In the genomic region with DNA sequence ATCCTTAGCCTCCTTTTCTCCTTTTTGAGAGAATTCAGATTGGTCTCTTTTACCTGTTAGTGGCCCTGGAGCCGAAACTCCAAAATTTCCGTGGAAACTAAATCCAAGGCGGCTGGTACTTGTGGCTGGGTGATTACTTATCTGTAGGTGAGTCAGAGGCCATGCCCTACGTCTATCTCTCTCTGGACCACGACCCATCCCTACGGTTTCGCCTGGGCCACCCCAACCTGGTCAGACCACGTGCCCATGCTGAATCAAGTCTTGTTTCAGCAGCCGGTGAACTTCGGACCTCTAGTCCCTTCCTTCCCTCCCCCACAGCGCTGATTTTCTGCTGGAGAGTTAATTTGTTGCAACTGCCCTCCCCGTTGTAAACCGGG, we compare ENCODE assay signal across 7 mouse cellular contexts. TPM values are rescaled to one million over a fixed set of nuclear protein-coding genes. Genes with fewer than 3 reads are reported as not detected.
A peak's percentile ranks its signal among the peaks of the same experiment; 100 is the strongest.
DNase-seq lines count a peak whose midpoint lies in the region; ATAC-seq and TF ChIP-seq lines count a peak whose summit lies in the region.

No protein-coding gene starts in this region.

- ATAC-seq in kidney, embryonic 14.5 days (ENCODE audit: low FRiP score, low TSS enrichment) = peak; percentile 26
- ATAC-seq in lung, embryonic 16.5 days (ENCODE audit: low read depth) = no peak
- ATAC-seq in stomach, embryonic 14.5 days (ENCODE audit: insufficient number of reproducible peaks, insufficient read depth, low FRiP score, low read depth) = no peak

- TF ChIP-seq EP300 in heart, adult 2 months (IDR thresholded peaks at IDR 0.05; ENCODE audit: insufficient read depth, low read depth, low read length) = no peak

- H3K4me2 ChIP-seq in kidney, embryonic 14.5 days (replicated peaks; ENCODE audit: low read depth, low read length) = peak overlapping the region; percentile 82
- peak overlapping the region; percentile 88 for H3K4me2 ChIP-seq in lung, embryonic 16.5 days (ENCODE audit: low read depth, low read length)
- peak overlapping the region; percentile 86 for H3K4me2 ChIP-seq in stomach, embryonic 14.5 days (replicated peaks; ENCODE audit: low read depth, low read length)

- no peak for DNase-seq in ES-E14 (ENCODE audit: low read depth, low spot score)
- DNase-seq in adrenal gland, postnatal 14 days = peak; percentile 45
- peak; percentile 5 to 27 for DNase-seq in heart, adult 2 months
- DNase-seq in natural killer cell, adult 2 months (ENCODE audit: low spot score in 2 of 2) = no peak

- peak overlapping the region; percentile 92 for H3K9ac ChIP-seq in ES-E14 (ENCODE audit: insufficient read depth, low read depth, low read length, poor library complexity, severe bottlenecking)
- peak overlapping the region; percentile 85 for H3K9ac ChIP-seq in heart, adult 2 months (ENCODE audit: low read depth, low read length)
- peak overlapping the region; percentile 91 for H3K9ac ChIP-seq in kidney, embryonic 14.5 days (ENCODE audit: low read depth, low read length)
- H3K9ac ChIP-seq in lung, embryonic 16.5 days (ENCODE audit: low read length) = peak overlapping the region; percentile 89
- H3K9ac ChIP-seq in stomach, embryonic 14.5 days (replicated peaks; ENCODE audit: low read depth, low read length) = peak overlapping the region; percentile 83

- peak overlapping the region; percentile 84 to 97 for H3K4me3 ChIP-seq in ES-E14 (ENCODE audit: insufficient read depth in 1 of 2, low read depth in 1 of 2, low read length in 2 of 2, poor library complexity in 1 of 2, severe bottlenecking in 1 of 2)
- H3K4me3 ChIP-seq in heart, adult 2 months = peak overlapping the region; percentile 60
- H3K4me3 ChIP-seq in kidney, embryonic 14.5 days (ENCODE audit: low read length) = peak overlapping the region; percentile 87
- peak overlapping the region; percentile 89 for H3K4me3 ChIP-seq in lung, embryonic 16.5 days (ENCODE audit: low read length)
- peak overlapping the region; percentile 85 for H3K4me3 ChIP-seq in stomach, embryonic 14.5 days (ENCODE audit: low read depth, low read length)

- no peak overlapping the region for H3K27ac ChIP-seq in ES-E14 (ENCODE audit: insufficient read depth, low read depth, low read length, poor library complexity, severe bottlenecking)
- peak overlapping the region; percentile 62 for H3K27ac ChIP-seq in heart, adult 2 months
- H3K27ac ChIP-seq in kidney, embryonic 14.5 days (ENCODE audit: low read depth, low read length) = peak overlapping the region; percentile 86; the same call in 1 of the 2 replicates
- peak overlapping the region; percentile 88 for H3K27ac ChIP-seq in lung, embryonic 16.5 days (ENCODE audit: low read length)
- H3K27ac ChIP-seq in stomach, embryonic 14.5 days (ENCODE audit: low read length) = peak overlapping the region; percentile 87

- no peaks in the 10 kb centered on the region for H3K79me2 ChIP-seq in heart, adult 2 months (replicated peaks; ENCODE audit: control insufficient read depth, insufficient read depth, low read length)

- 10% methylated on average over 13 of the region's 13 CpGs for WGBS in heart, adult 2 months
- WGBS in kidney, embryonic 14.5 days = 2% methylated on average over 13 of the region's 13 CpGs
- WGBS in lung, embryonic 16.5 days = 2% methylated on average over 13 of the region's 13 CpGs
- WGBS in stomach, embryonic 14.5 days = under 1% methylated on average over 13 of the region's 13 CpGs

- TF ChIP-seq CTCF in heart, adult 2 months (IDR thresholded peaks at IDR 0.05) = no peak

- H3K27me3 ChIP-seq in heart, adult 2 months (ENCODE audit: control insufficient read depth, insufficient read depth, low read length) = no peaks in the 10 kb centered on the region
- no peaks in the 10 kb centered on the region for H3K27me3 ChIP-seq in kidney, embryonic 14.5 days (ENCODE audit: control insufficient read depth, insufficient read depth, low read length)
- no peaks in the 10 kb centered on the region for H3K27me3 ChIP-seq in lung, embryonic 16.5 days (ENCODE audit: control insufficient read depth, insufficient read depth, low read depth, low read length)
- no peaks in the 10 kb centered on the region for H3K27me3 ChIP-seq in stomach, embryonic 14.5 days (ENCODE audit: control insufficient read depth, insufficient read depth, low read length)

- intact Hi-C loops in heart, adult 2 months (cut with DNase I) = no loop called here

- no peaks in the 10 kb centered on the region for H3K36me3 ChIP-seq in ES-E14 (ENCODE audit: control insufficient read depth, insufficient read depth, low read length, poor library complexity, severe bottlenecking)
- no peaks in the 10 kb centered on the region for H3K36me3 ChIP-seq in heart, adult 2 months (ENCODE audit: control insufficient read depth, insufficient read depth, low read length)
- H3K36me3 ChIP-seq in kidney, embryonic 14.5 days (ENCODE audit: control insufficient read depth, insufficient read depth, low read length) = no peaks in the 10 kb centered on the region
- H3K36me3 ChIP-seq in lung, embryonic 16.5 days (ENCODE audit: control insufficient read depth, insufficient read depth, low read length) = no peaks in the 10 kb centered on the region
- H3K36me3 ChIP-seq in stomach, embryonic 14.5 days (ENCODE audit: control insufficient read depth, insufficient read depth, low read length) = no peaks in the 10 kb centered on the region

- H3K9me3 ChIP-seq in ES-E14 (ENCODE audit: control insufficient read depth, insufficient read depth, low read depth, low read length) = no peaks in the 10 kb centered on the region
- H3K9me3 ChIP-seq in kidney, embryonic 14.5 days (ENCODE audit: control insufficient read depth, low read length) = no peaks in the 10 kb centered on the region
- no peaks in the 10 kb centered on the region for H3K9me3 ChIP-seq in lung, embryonic 16.5 days (ENCODE audit: control insufficient read depth, low read length)
- H3K9me3 ChIP-seq in stomach, embryonic 14.5 days (ENCODE audit: control insufficient read depth, low read depth, low read length) = no peaks in the 10 kb centered on the region

- TF ChIP-seq POLR2A in heart, adult 2 months (IDR thresholded peaks at IDR 0.05; ENCODE audit: insufficient read depth, low read depth, low read length) = no peak

- peaks cover 2% of the 10 kb centered on the region in 2 experiments; a peak in 3 of 4 replicates for H3K4me1 ChIP-seq in ES-E14 (ENCODE audit: control insufficient read depth in 2 of 2, insufficient read depth in 2 of 2, low read length in 2 of 2, poor library complexity in 1 of 2)
- H3K4me1 ChIP-seq in heart, adult 2 months (ENCODE audit: control insufficient read depth, insufficient read depth, low read length) = no peaks in the 10 kb centered on the region
- H3K4me1 ChIP-seq in kidney, embryonic 14.5 days (ENCODE audit: control insufficient read depth, insufficient read depth, low read length) = peaks cover 30% of the 10 kb centered on the region; the same call in 1 of the 2 replicates
- peaks cover 36% of the 10 kb centered on the region for H3K4me1 ChIP-seq in lung, embryonic 16.5 days (replicated peaks; ENCODE audit: control insufficient read depth, insufficient read depth, low read length)
- H3K4me1 ChIP-seq in stomach, embryonic 14.5 days (ENCODE audit: control insufficient read depth, insufficient read depth, low read length) = peaks cover 10% of the 10 kb centered on the region; the same call in 1 of the 2 replicates

- in situ Hi-C loops in ES-E14 (cut with MboI; ENCODE audit: low sequenced_read_pairs in 2 of 2, unreplicated experiment in 2 of 2) = no loop called here

TF ChIP-seq in ES-E14, 5 proteins besides CTCF, POLR2A, EP300 and RAD21:
- TF ChIP-seq ZC3H11A (IDR thresholded peaks at IDR 0.05; ENCODE audit: borderline replicate concordance, low read depth, low read length) = no peak
- no peak for TF ChIP-seq ZNF384 (IDR thresholded peaks at IDR 0.05; ENCODE audit: low read depth, low read length)

RNA-seq across cellular contexts. Expression of gene Sh3d19, which starts 0.7 kb away (rescaled TPM):
- total RNA-seq in ES-E14 (2012; rRNA removed) = 13.2 and 22.3 TPM in 2 replicates
- 22.4 and 24.2 TPM in 2 replicates for total RNA-seq in adrenal gland, postnatal 14 days (2021)
- 10 to 100 TPM; 19.5 to 22.2 TPM for total RNA-seq in heart, adult 2 months (2021)
- polyA plus RNA-seq in heart, adult 2 months (2012; rRNA removed) = 13.5 and 19.3 TPM in 2 replicates
- 27.7 and 39.9 TPM in 2 replicates for polyA plus RNA-seq in kidney, embryonic 14.5 days (2014; fragmentation: Nextera tagmentation; extraction: Ambion mirVana)
- polyA plus RNA-seq in lung, embryonic 16.5 days (2015; fragmentation: Nextera tagmentation; extraction: Ambion mirVana) = 25.2 and 26.7 TPM in 2 replicates
- 48.1 and 48.2 TPM in 2 replicates for polyA plus RNA-seq in stomach, embryonic 14.5 days (2014; fragmentation: Nextera tagmentation; extraction: Ambion mirVana)

RNA-seq across cellular contexts. Expression of gene Prss48, which starts 30.7 kb away (rescaled TPM):
- 0.36 and 1.1 TPM in 2 replicates for total RNA-seq in ES-E14 (2012; rRNA removed)
- not detected in 2 replicates for total RNA-seq in adrenal gland, postnatal 14 days (2021)
- not detected for total RNA-seq in heart, adult 2 months (2021)
- polyA plus RNA-seq in heart, adult 2 months (2012; rRNA removed) = not detected in 2 replicates
- 0.21 TPM in 1 of 2 replicates, not detected in the other for polyA plus RNA-seq in kidney, embryonic 14.5 days (2014; fragmentation: Nextera tagmentation; extraction: Ambion mirVana)
- 0.16 and 0.23 TPM in 2 replicates for polyA plus RNA-seq in lung, embryonic 16.5 days (2015; fragmentation: Nextera tagmentation; extraction: Ambion mirVana)
- 0.36 and 0.55 TPM in 2 replicates for polyA plus RNA-seq in stomach, embryonic 14.5 days (2014; fragmentation: Nextera tagmentation; extraction: Ambion mirVana)

Comparison
In these comparisons a context has a peak if more than half of its experiments do, and no peak if none do; other contexts are left out.
1. DNase-seq: peak in adrenal gland, postnatal 14 days (single experiment) and heart, adult 2 months (2 of 2); none in ES-E14 (single experiment) and natural killer cell, adult 2 months (0 of 2).
2. Peak in every context shown above with its lines, with median percentiles within 50 percentile points of each other: H3K4me3 ChIP-seq, H3K9ac ChIP-seq and H3K4me2 ChIP-seq.